Mouse (Mus musculus) MEL (cell line): ENCODE results near the gene Atf7. TPM values are rescaled to one million over a fixed set of nuclear protein-coding genes. Genes with fewer than 3 reads are reported as not detected.

Experiments
- DNase-seq: peaks from one replicate; pipeline ENCODE4 v3.0.0; 2011; ENCODE audit warnings: low read depth, low spot score
- H3K27ac ChIP-seq: 2 replicates; pipeline ENCODE4 v1.5.1; 2012; ENCODE audit warnings: low read depth, mild to moderate bottlenecking, control low read depth, low read length, moderate library complexity; ENCODE audit not compliant: control insufficient read depth
- H3K27me3 ChIP-seq, 2 experiments: fragments of 150-350 bp in 1 of 2; sonication (generic) in 1 of 2; 2 replicates each; pipeline ENCODE4 v1.6.1; 2012; ENCODE audit warnings: low read length in 2 of 2, mild to moderate bottlenecking in 2 of 2, improper control_type of control experiment in 1 of 2, moderate library complexity in 1 of 2; ENCODE audit not compliant: insufficient read depth in 2 of 2, control insufficient read depth in 1 of 2
- H3K36me3 ChIP-seq, 2 experiments: 2 replicates each; pipeline ENCODE4 v1.6.1; 2012 to 2014; ENCODE audit warnings: low read length in 2 of 2, improper control_type of control experiment in 1 of 2, inconsistent platforms in 1 of 2, mild to moderate bottlenecking in 1 of 2; ENCODE audit not compliant: insufficient read depth in 2 of 2, control insufficient read depth in 1 of 2
- H3K4me1 ChIP-seq, 2 experiments: fragments of 150-350 bp in 1 of 2; sonication (generic) in 1 of 2; 2 replicates each; pipeline ENCODE4 v1.6.1; 2012; ENCODE audit warnings: low read length in 2 of 2, improper control_type of control experiment in 1 of 2, mild to moderate bottlenecking in 1 of 2; ENCODE audit not compliant: insufficient read depth in 2 of 2, control insufficient read depth in 1 of 2
- H3K4me3 ChIP-seq, 2 experiments: fragments of 150-350 bp in 1 of 2; sonication (generic) in 1 of 2; 2 replicates each; pipeline ENCODE4 v1.5.1; 2012; ENCODE audit warnings: low read depth in 2 of 2, low read length in 2 of 2, mild to moderate bottlenecking in 2 of 2, moderate library complexity in 2 of 2, control low read depth in 1 of 2, improper control_type of control experiment in 1 of 2; ENCODE audit not compliant: control insufficient read depth in 1 of 2, insufficient read depth in 1 of 2
- H3K79me2 ChIP-seq: 2 replicates; pipeline ENCODE4 v1.6.1; 2012; ENCODE audit warnings: mild to moderate bottlenecking, low read length, moderate library complexity; ENCODE audit not compliant: control insufficient read depth, poor library complexity, insufficient read depth
- H3K9ac ChIP-seq: 2 replicates; pipeline ENCODE4 v1.6.1; 2012; ENCODE audit warnings: low read depth, mild to moderate bottlenecking, control low read depth, low read length, moderate library complexity; ENCODE audit not compliant: control insufficient read depth, poor library complexity, severe bottlenecking
- H3K9me3 ChIP-seq: fragments of 150-350 bp; sonication (generic); replicated peaks from 2 replicates; pipeline ENCODE4 v1.6.1; 2012; ENCODE audit warnings: mild to moderate bottlenecking, low read length, improper control_type of control experiment, moderate library complexity; ENCODE audit not compliant: insufficient read depth
- BHLHE40 ChIP-seq: IDR thresholded peaks from 2 replicates; pipeline ENCODE4 v1.6.1; 2012; ENCODE audit warnings: low read depth, mild to moderate bottlenecking, inconsistent platforms, low read length, improper control_type of control experiment, borderline replicate concordance
- CHD1 ChIP-seq: IDR thresholded peaks from 2 replicates; pipeline ENCODE4 v1.6.1; 2012; ENCODE audit warnings: low read depth, mild to moderate bottlenecking, inconsistent platforms, low read length, improper control_type of control experiment
- CHD2 ChIP-seq: IDR thresholded peaks from 2 replicates; pipeline ENCODE4 v1.6.1; 2011; ENCODE audit warnings: low read length, improper control_type of control experiment
- CTCF ChIP-seq, 3 experiments: IDR thresholded peaks in 2 of 3; conservative IDR thresholded peaks in 1 of 3; 2 replicates each; pipeline ENCODE4 v1.5.1; 2011 to 2012; ENCODE audit warnings: low read length in 3 of 3, low read depth in 2 of 3, mild to moderate bottlenecking in 2 of 3, improper control_type of control experiment in 1 of 3, inconsistent platforms in 1 of 3, mixed read lengths in 1 of 3, moderate library complexity in 1 of 3; ENCODE audit not compliant: control insufficient read depth in 1 of 3, insufficient read depth in 1 of 3, poor library complexity in 1 of 3, severe bottlenecking in 1 of 3
- E2F4 ChIP-seq: IDR thresholded peaks from 2 replicates; pipeline ENCODE4 v1.6.1; 2011; ENCODE audit warnings: low read depth, low read length, improper control_type of control experiment, borderline replicate concordance
- ELF1 ChIP-seq: IDR thresholded peaks from 2 replicates; pipeline ENCODE4 v1.6.1; 2014; ENCODE audit warnings: low read depth, mild to moderate bottlenecking, inconsistent platforms, low read length, improper control_type of control experiment, moderate library complexity
- EP300 ChIP-seq, 2 experiments: IDR thresholded peaks; 2 replicates each; pipeline ENCODE4 v1.6.1; 2011; ENCODE audit warnings: improper control_type of control experiment in 2 of 2, low read length in 2 of 2, low read depth in 1 of 2, mild to moderate bottlenecking in 1 of 2
- ETS1 ChIP-seq: IDR thresholded peaks from 2 replicates; pipeline ENCODE4 v1.6.1; 2012; ENCODE audit warnings: low read depth, mild to moderate bottlenecking, inconsistent platforms, low read length, improper control_type of control experiment, moderate library complexity
- GABPA ChIP-seq: IDR thresholded peaks from 2 replicates; pipeline ENCODE4 v1.6.1; 2012; ENCODE audit warnings: low read depth, mild to moderate bottlenecking, inconsistent platforms, low read length, improper control_type of control experiment, moderate library complexity
- GATA1 ChIP-seq: IDR thresholded peaks from 2 replicates; pipeline ENCODE4 v1.6.1; 2011; ENCODE audit warnings: low read depth, low read length, improper control_type of control experiment
- HCFC1 ChIP-seq: IDR thresholded peaks from 2 replicates; pipeline ENCODE4 v1.6.1; 2012; ENCODE audit warnings: low read depth, mild to moderate bottlenecking, inconsistent platforms, low read length, improper control_type of control experiment, moderate library complexity
- JUND ChIP-seq: IDR thresholded peaks from 2 replicates; pipeline ENCODE4 v1.6.1; 2011; ENCODE audit warnings: low read depth, mild to moderate bottlenecking, improper control_type of control experiment, low read length
- KAT2A ChIP-seq: conservative IDR thresholded peaks from 2 replicates; pipeline ENCODE4 v1.6.1; 2012; ENCODE audit warnings: low read depth, low read length, improper control_type of control experiment, inconsistent platforms
- MAX ChIP-seq: IDR thresholded peaks from 2 replicates; pipeline ENCODE4 v1.6.1; 2011; ENCODE audit warnings: low read length, improper control_type of control experiment
- MAZ ChIP-seq: IDR thresholded peaks from 2 replicates; pipeline ENCODE4 v1.6.1; 2012; ENCODE audit warnings: low read depth, mild to moderate bottlenecking, inconsistent platforms, low read length, improper control_type of control experiment
- MEF2A ChIP-seq: IDR thresholded peaks from 2 replicates; pipeline ENCODE4 v1.6.1; 2014; ENCODE audit warnings: low read depth, mild to moderate bottlenecking, inconsistent platforms, low read length, improper control_type of control experiment; ENCODE audit not compliant: poor library complexity, insufficient replicate concordance, severe bottlenecking; ENCODE audit errors: extremely low read depth
- MXI1 ChIP-seq: IDR thresholded peaks from 2 replicates; pipeline ENCODE4 v1.6.1; 2011; ENCODE audit warnings: mild to moderate bottlenecking, low read depth, low read length, improper control_type of control experiment
- MYB ChIP-seq: IDR thresholded peaks from 2 replicates; pipeline ENCODE4 v1.6.1; 2011; ENCODE audit warnings: mild to moderate bottlenecking, low read depth, low read length, improper control_type of control experiment
- MYC ChIP-seq: IDR thresholded peaks from 2 replicates; pipeline ENCODE4 v1.6.1; 2011; ENCODE audit warnings: low read depth, mild to moderate bottlenecking, low read length, improper control_type of control experiment, moderate library complexity
- NELFE ChIP-seq: IDR thresholded peaks from 2 replicates; pipeline ENCODE4 v1.6.1; 2011; ENCODE audit warnings: low read depth, low read length, improper control_type of control experiment
- NRF1 ChIP-seq: IDR thresholded peaks from 2 replicates; pipeline ENCODE4 v1.6.1; 2014; ENCODE audit warnings: low read depth, mild to moderate bottlenecking, inconsistent platforms, low read length, improper control_type of control experiment, moderate library complexity; ENCODE audit not compliant: poor library complexity, insufficient read depth, severe bottlenecking
- POLR2A ChIP-seq, 2 experiments: IDR thresholded peaks; 2 replicates each; pipeline ENCODE4 v1.6.1; 2011 to 2012; ENCODE audit warnings: low read length in 2 of 2, mild to moderate bottlenecking in 2 of 2, control low read depth in 1 of 2, improper control_type of control experiment in 1 of 2, low read depth in 1 of 2, moderate library complexity in 1 of 2; ENCODE audit not compliant: control insufficient read depth in 1 of 2, insufficient read depth in 1 of 2, poor library complexity in 1 of 2
- POLR2AphosphoS2 ChIP-seq: IDR thresholded peaks from 2 replicates; pipeline ENCODE4 v1.6.1; 2011; ENCODE audit warnings: low read length, improper control_type of control experiment
- POLR2AphosphoS5 ChIP-seq: IDR thresholded peaks from 2 replicates; pipeline ENCODE4 v1.6.1; 2012; ENCODE audit warnings: low read depth, borderline replicate concordance, mild to moderate bottlenecking, inconsistent platforms, low read length, moderate library complexity, mixed read lengths
- RAD21 ChIP-seq: IDR thresholded peaks from 2 replicates; pipeline ENCODE4 v1.6.1; 2011; ENCODE audit warnings: mild to moderate bottlenecking, low read depth, low read length, improper control_type of control experiment
- RCOR1 ChIP-seq: IDR thresholded peaks from 2 replicates; pipeline ENCODE4 v1.6.1; 2012; ENCODE audit warnings: low read depth, mild to moderate bottlenecking, inconsistent platforms, low read length, improper control_type of control experiment
- SIN3A ChIP-seq: IDR thresholded peaks from 2 replicates; pipeline ENCODE4 v1.6.1; 2012; ENCODE audit warnings: low read length, improper control_type of control experiment, inconsistent platforms
- SMC3 ChIP-seq: IDR thresholded peaks from 2 replicates; pipeline ENCODE4 v1.6.1; 2011; ENCODE audit warnings: low read depth, low read length, improper control_type of control experiment
- TAL1 ChIP-seq: IDR thresholded peaks from 2 replicates; pipeline ENCODE4 v1.6.1; 2012; ENCODE audit warnings: mild to moderate bottlenecking, inconsistent platforms, low read length, moderate library complexity, mixed read lengths
- TBP ChIP-seq: IDR thresholded peaks from 2 replicates; pipeline ENCODE4 v1.8.0; 2011; ENCODE audit warnings: low read depth, low read length, improper control_type of control experiment
- TCF12 ChIP-seq: IDR thresholded peaks from 2 replicates; pipeline ENCODE4 v1.6.1; 2014; ENCODE audit warnings: low read depth, mild to moderate bottlenecking, inconsistent platforms, low read length, improper control_type of control experiment, moderate library complexity
- UBTF ChIP-seq: IDR thresholded peaks from 2 replicates; pipeline ENCODE4 v1.6.1; 2012; ENCODE audit warnings: low read depth, mild to moderate bottlenecking, inconsistent platforms, low read length, improper control_type of control experiment, moderate library complexity, borderline replicate concordance; ENCODE audit not compliant: insufficient read depth
- USF1 ChIP-seq: IDR thresholded peaks from 2 replicates; pipeline ENCODE4 v1.6.1; 2014; ENCODE audit warnings: low read depth, mild to moderate bottlenecking, inconsistent platforms, low read length, improper control_type of control experiment, moderate library complexity
- USF2 ChIP-seq, 2 experiments: IDR thresholded peaks; 2 replicates each; pipeline ENCODE4 v1.6.1; 2011 to 2012; ENCODE audit warnings: improper control_type of control experiment in 2 of 2, low read length in 2 of 2, borderline replicate concordance in 1 of 2, inconsistent platforms in 1 of 2, low read depth in 1 of 2, mild to moderate bottlenecking in 1 of 2; ENCODE audit not compliant: insufficient read depth in 1 of 2
- ZC3H11A ChIP-seq: IDR thresholded peaks from 2 replicates; pipeline ENCODE4 v1.6.1; 2012; ENCODE audit warnings: low read depth, mild to moderate bottlenecking, inconsistent platforms, low read length, improper control_type of control experiment
- ZKSCAN1 ChIP-seq: IDR thresholded peaks from 2 replicates; pipeline ENCODE4 v1.6.1; 2012; ENCODE audit warnings: low read depth, mild to moderate bottlenecking, inconsistent platforms, low read length, improper control_type of control experiment, moderate library complexity
- ZMIZ1 ChIP-seq: IDR thresholded peaks from 2 replicates; pipeline ENCODE4 v1.6.1; 2012; ENCODE audit warnings: low read depth, mild to moderate bottlenecking, inconsistent platforms, low read length, improper control_type of control experiment, moderate library complexity
- ZNF384 ChIP-seq: IDR thresholded peaks from 2 replicates; pipeline ENCODE4 v1.6.1; 2012; ENCODE audit warnings: low read depth, mild to moderate bottlenecking, inconsistent platforms, low read length, improper control_type of control experiment
- polyA plus RNA-seq, 2 experiments: library from polyadenylated mRNA; stranded (reverse) in 1 of 2; unstranded in 1 of 2; fragments of >175 nt in 1 of 2; fragments of >200 nt in 1 of 2; gene quantifications; 2 replicates each; pipeline versions ENCODE4 v1.2.1 to v1.2.4; 2012; ENCODE audit warnings: low replicate concordance in 2 of 2, low read depth in 1 of 2; ENCODE audit not compliant: insufficient read length in 2 of 2, insufficient read depth in 1 of 2, missing spikeins in 1 of 2
- total RNA-seq: library from RNA; depleted of rRNA; stranded (reverse); fragments of 300-350 nt; gene quantifications from 2 replicates; pipeline ENCODE4 v1.2.3, GENCODE M21; 2012

Atf7 gene
- total and polyA plus RNA-seq, 3 experiments, result 12.8 to 49.6 TPM; not detected in 1

DNA sequence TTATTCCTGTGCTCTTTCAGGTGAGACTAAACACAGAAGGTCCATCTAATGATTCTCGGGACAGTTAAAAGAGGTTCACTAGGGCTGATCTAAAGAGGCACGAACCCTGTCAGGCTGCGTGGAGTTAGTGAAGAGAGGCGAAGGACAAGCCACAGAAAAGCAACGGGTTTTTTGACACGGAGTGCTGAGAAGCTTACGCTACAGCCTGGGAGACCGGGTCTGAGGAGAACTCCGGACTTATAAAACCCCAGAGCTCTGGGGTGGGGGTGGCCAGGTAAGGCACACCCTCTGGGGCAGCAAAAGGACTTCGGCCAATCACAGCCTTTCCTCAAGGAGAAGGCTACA, 107.7 kb downstream of the Atf7 start:
- Histone ChIP-seq H3K36me3 (peaks cover 0 to 16% of the 10 kb centered on the region in 2 experiments; a peak in 2 of 4 replicates), H3K4me1 (peaks cover 5 to 20% of the 10 kb centered on the region in 2 experiments; a peak in 3 of 4 replicates), H3K9me3 (no peaks in the 10 kb centered on the region), H3K79me2 (peaks cover 17% of the 10 kb centered on the region), H3K9ac (peak overlapping the region; percentile 69), H3K27ac (peak overlapping the region; percentile 55), H3K27me3 (no peaks in the 10 kb centered on the region), H3K4me3 (peak overlapping the region; percentile 70 to 78)
- DNase-seq, result no peak
- TF ChIP-seq CTCF (IDR thresholded peaks at IDR 0.05 in 2 of 3, conservative IDR thresholded peaks at IDR 0.05 in 1 of 3; ENCODE audit: control insufficient read depth in 1 of 3, insufficient read depth in 1 of 3, low read depth in 2 of 3, low read length in 3 of 3, poor library complexity in 1 of 3, severe bottlenecking in 1 of 3) (no peak), BHLHE40 (no peak), GATA1 (no peak), E2F4 (no peak), ELF1 (no peak), ZMIZ1 (peak; percentile 99), USF1 (no peak), SIN3A (peak; percentile 50; the same call in 1 of the 2 replicates), ZNF384 (no peak), MAX (peak; percentile 41; the same call in 1 of the 2 replicates), MYB (no peak), HCFC1 (no peak), CHD2 (no peak), TBP (peak; percentile 96), RCOR1 (no peak), EP300 (IDR thresholded peaks at IDR 0.05; ENCODE audit: low read depth in 1 of 2, low read length in 2 of 2) (no peak), POLR2A (IDR thresholded peaks at IDR 0.05; ENCODE audit: control insufficient read depth in 1 of 2, insufficient read depth in 1 of 2, low read depth in 1 of 2, low read length in 2 of 2, poor library complexity in 1 of 2) (peak; percentile 89 to 94), NRF1 (no peak), UBTF (no peak), NELFE (peak; percentile 98), ZKSCAN1 (no peak), GABPA (no peak), POLR2AphosphoS2 (peak; percentile 93), MYC (peak; percentile 65; the same call in 1 of the 2 replicates), POLR2AphosphoS5 (no peak), USF2 (IDR thresholded peaks at IDR 0.05; ENCODE audit: borderline replicate concordance in 1 of 2, insufficient read depth in 1 of 2, low read depth in 1 of 2, low read length in 2 of 2) (no peak), JUND (no peak), TCF12 (peak; percentile 74), SMC3 (peak; percentile 5; the same call in 1 of the 2 replicates), RAD21 (no peak), MAZ (peak; percentile 81), MEF2A (no peak), TAL1 (no peak), MXI1 (peak; percentile 21; the same call in 1 of the 2 replicates), CHD1 (no peak), ZC3H11A (no peak), ETS1 (no peak), KAT2A (no peak)
